Mouse (Mus musculus): Measurements from ENCODE around the gene Brd4. TPM values are rescaled to one million over a fixed set of nuclear protein-coding genes. Genes with fewer than 3 reads are reported as not detected.

Gene Brd4
- total RNA-seq, 2 experiments from 2014 or later: 121 to 138 TPM

- TF ChIP-seq CTCF (IDR thresholded peaks at IDR 0.05): no peak
- no peak for DNase-seq (ENCODE audit: extremely low spot score in 1 of 2, low spot score in 2 of 2)
- no peak overlapping the region for H3K4me3 ChIP-seq
- H3K27ac ChIP-seq: no peak overlapping the region
- intact Hi-C loops (cut with DNase I): no loop called here
Measured at GRCm38 (mm10) chr17:32313892-32314291, 29.4 kb upstream of the Brd4 start.

- intact Hi-C loops (cut with DNase I): no loop called here
- TF ChIP-seq CTCF (IDR thresholded peaks at IDR 0.05): no peak
- no peak overlapping the region for H3K27ac ChIP-seq
- no peak overlapping the region for H3K4me3 ChIP-seq
- DNase-seq (ENCODE audit: extremely low spot score in 1 of 2, low spot score in 2 of 2): no peak
Measured at GRCm38 (mm10) chr17:32312801-32313200, 28.3 kb upstream of the Brd4 start.

- no peak overlapping the region for H3K27ac ChIP-seq
- intact Hi-C loops (cut with DNase I): no loop called here
- H3K4me3 ChIP-seq: no peak overlapping the region
- TF ChIP-seq CTCF (IDR thresholded peaks at IDR 0.05): no peak
- DNase-seq (ENCODE audit: extremely low spot score in 1 of 2, low spot score in 2 of 2): no peak
Measured at GRCm38 (mm10) chr17:32307963-32308362, 23.4 kb upstream of the Brd4 start.

GRCm38 (mm10) chr17:32298125-32298524 lies 13.6 kb upstream of the Brd4 start:
- Histone ChIP-seq H3K4me3 (no peak overlapping the region), H3K27ac (no peak overlapping the region)
- intact Hi-C loops (cut with DNase I): no loop called here
- no peak for DNase-seq (ENCODE audit: extremely low spot score in 1 of 2, low spot score in 2 of 2)
- peak; percentile 8; the same call in 1 of the 2 replicates for TF ChIP-seq CTCF (IDR thresholded peaks at IDR 0.05)

- Histone ChIP-seq H3K4me3 (no peak overlapping the region), H3K27ac (no peak overlapping the region)
- intact Hi-C loops (cut with DNase I): no loop called here
- TF ChIP-seq CTCF (IDR thresholded peaks at IDR 0.05): no peak
- no peak for DNase-seq (ENCODE audit: extremely low spot score in 1 of 2, low spot score in 2 of 2)
Measured at GRCm38 (mm10) chr17:32295901-32296300, 11.4 kb upstream of the Brd4 start.

- DNase-seq (ENCODE audit: extremely low spot score in 1 of 2, low spot score in 2 of 2): no peak
- intact Hi-C loops (cut with DNase I): no loop called here
Measured at GRCm38 (mm10) chr17:32295160-32295559, 10.6 kb upstream of the Brd4 start.

GRCm38 (mm10) chr17:32285138-32285670 lies 682 bp upstream of the Brd4 start:
- intact Hi-C loops (cut with DNase I): no loop called here
- Histone ChIP-seq H3K27ac (peak overlapping the region; percentile 95), H3K4me3 (peak overlapping the region; percentile 97)
- DNase-seq (ENCODE audit: extremely low spot score in 1 of 2, low spot score in 2 of 2): no peak
- TF ChIP-seq CTCF (IDR thresholded peaks at IDR 0.05): no peak

More at GRCm38 (mm10) chr17:32295160-32295559, 10.6 kb upstream of the Brd4 start:
- no peak for TF ChIP-seq CTCF (IDR thresholded peaks at IDR 0.05)
- no peak overlapping the region for H3K4me3 ChIP-seq
- no peak overlapping the region for H3K27ac ChIP-seq

- intact Hi-C loops (cut with DNase I): loop anchor here (5.0 kb wide), 2 partner anchors 46 to 246 kb away; partner anchors contain the start of genes Hsf2bp and Rrp1b
- no peak for TF ChIP-seq CTCF (IDR thresholded peaks at IDR 0.05)
- Histone ChIP-seq H3K27ac (peak overlapping the region; percentile 95), H3K4me3 (peak overlapping the region; percentile 97)
- peak in 1 of 2 experiments; percentile 39 for DNase-seq (ENCODE audit: extremely low spot score in 1 of 2, low spot score in 2 of 2)
Measured at GRCm38 (mm10) chr17:32283771-32284221, 726 bp downstream of the Brd4 start.

GRCm38 (mm10) chr17:32283341-32283740 lies 1.2 kb downstream of the Brd4 start:
- Histone ChIP-seq H3K4me3 (peak overlapping the region; percentile 97), H3K27ac (peak overlapping the region; percentile 95)
- TF ChIP-seq CTCF (IDR thresholded peaks at IDR 0.05): no peak
- intact Hi-C loops (cut with DNase I): loop anchor here (5.0 kb wide), 2 partner anchors 46 to 246 kb away; partner anchors contain the start of genes Hsf2bp and Rrp1b
- no peak for DNase-seq (ENCODE audit: extremely low spot score in 1 of 2, low spot score in 2 of 2)

GRCm38 (mm10) chr17:32281611-32282310 lies 2.8 kb downstream of the Brd4 start:
- TF ChIP-seq CTCF (IDR thresholded peaks at IDR 0.05): no peak

GRCm38 (mm10) chr17:32281126-32281525 lies 3.4 kb downstream of the Brd4 start:
- TF ChIP-seq CTCF (IDR thresholded peaks at IDR 0.05): no peak
- intact Hi-C loops (cut with DNase I): loop anchor here (5.0 kb wide), 2 partner anchors 44 to 244 kb away; partner anchors contain the start of genes Hsf2bp and Rrp1b
- Histone ChIP-seq H3K27ac (no peak overlapping the region), H3K4me3 (no peak overlapping the region)
- no peak for DNase-seq (ENCODE audit: extremely low spot score in 1 of 2, low spot score in 2 of 2)

More at GRCm38 (mm10) chr17:32281611-32282310, 2.8 kb downstream of the Brd4 start:
- no peak for DNase-seq (ENCODE audit: extremely low spot score in 1 of 2, low spot score in 2 of 2)
- H3K4me3 ChIP-seq: no peak overlapping the region
- H3K27ac ChIP-seq: no peak overlapping the region
- intact Hi-C loops (cut with DNase I): loop anchor here (5.0 kb wide), 2 partner anchors 44 to 244 kb away; partner anchors contain the start of genes Hsf2bp and Rrp1b

- no peak overlapping the region for H3K4me3 ChIP-seq
- no peak for TF ChIP-seq CTCF (IDR thresholded peaks at IDR 0.05)
- H3K27ac ChIP-seq: no peak overlapping the region
- intact Hi-C loops (cut with DNase I): loop anchor here (5.0 kb wide), 2 partner anchors 43 to 243 kb away; partner anchors contain the start of genes Hsf2bp and Rrp1b
- DNase-seq (ENCODE audit: extremely low spot score in 1 of 2, low spot score in 2 of 2): no peak
Measured at GRCm38 (mm10) chr17:32280575-32280974, 3.9 kb downstream of the Brd4 start.

Data from left cerebral cortex, adult 2 months (tissue).